Mouse (Mus musculus): ENCODE results near the gene Hist1h3a.
A peak's percentile ranks its signal among the peaks of the same experiment; 100 is the strongest.
"Not testable (repeated sequence)": the region's sequence is repeated elsewhere in the genome, so short reads cannot be mapped to it uniquely, and the experiment has no call there.

Gene Hist1h3a

DNA sequence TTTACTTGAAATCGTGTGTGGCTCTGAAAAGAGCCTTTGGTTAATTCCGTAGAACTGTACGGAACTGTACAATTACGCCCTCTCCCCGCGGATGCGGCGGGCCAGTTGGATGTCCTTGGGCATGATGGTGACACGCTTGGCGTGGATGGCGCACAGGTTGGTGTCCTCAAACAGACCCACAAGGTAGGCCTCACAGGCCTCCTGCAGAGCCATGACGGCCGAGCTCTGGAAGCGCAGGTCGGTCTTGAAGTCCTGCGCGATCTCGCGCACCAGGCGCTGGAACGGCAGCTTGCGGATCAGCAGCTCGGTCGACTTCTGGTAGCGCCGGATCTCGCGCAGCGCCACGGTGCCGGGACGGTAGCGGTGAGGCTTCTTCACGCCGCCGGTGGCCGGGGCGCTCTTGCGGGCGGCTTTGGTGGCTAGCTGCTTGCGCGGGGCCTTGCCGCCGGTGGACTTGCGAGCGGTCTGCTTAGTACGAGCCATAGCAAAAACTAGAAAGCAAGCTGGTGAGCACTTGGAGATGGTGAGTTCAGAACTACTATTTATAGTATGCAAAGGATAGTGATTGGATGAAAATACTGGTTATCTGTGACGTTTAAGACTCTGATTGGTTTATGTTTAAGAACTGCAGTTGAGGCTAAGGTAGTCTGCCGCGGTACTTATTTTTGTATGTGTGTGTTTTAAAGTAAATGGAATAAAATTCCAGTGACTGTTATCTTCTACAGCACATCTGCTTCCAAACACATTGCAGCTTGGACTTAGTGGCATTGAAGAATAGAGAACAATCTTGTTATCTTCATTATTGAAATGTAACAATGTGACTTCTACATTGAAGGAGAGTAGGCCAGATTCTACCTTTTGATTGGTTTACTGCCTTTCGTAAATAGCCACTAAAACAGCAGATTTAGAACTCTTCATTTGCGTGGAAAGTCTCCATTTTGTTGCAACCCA lies at the start of gene Hist1h3a:
Hist1h3a (minus strand) TSS at position 516 of the 951 bp plus-strand sequence.
- DNase-seq, result peak; percentile 87

- no peak for DNase-seq
These were observed 44.4 kb upstream of the Hist1h3a start, which contains the start of gene Slc17a2 for GRCm38 (mm10) chr13:23806422-23807052. Slc17a2 (plus strand) TSS chr13:23806993.

GRCm38 (mm10) chr13:23804532-23804931 lies 42.3 kb upstream of the Hist1h3a start:
- DNase-seq, result no peak

- DNase-seq, result no peak
These were observed 37.2 kb upstream of the Hist1h3a start for GRCm38 (mm10) chr13:23799405-23799804.

DNA sequence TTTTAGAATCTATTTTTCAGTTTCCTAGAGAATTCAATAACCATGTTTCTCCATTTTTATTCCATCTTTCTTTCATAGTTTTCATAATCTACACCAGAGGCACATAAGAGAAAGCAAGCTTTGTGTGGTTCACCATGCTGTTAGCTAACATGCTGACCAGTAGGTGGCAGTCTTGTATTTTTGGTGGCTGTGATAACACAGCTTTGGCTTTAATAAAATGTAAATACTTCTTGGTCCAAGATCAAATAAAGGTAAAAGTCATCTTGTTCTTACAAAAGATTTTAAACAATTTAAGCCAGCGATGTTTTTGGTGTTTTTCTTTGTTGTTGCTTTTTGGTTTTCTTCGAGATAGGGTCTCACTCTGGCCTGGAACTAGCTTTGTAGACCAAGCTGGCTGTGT lies 30.3 kb upstream of the Hist1h3a start:
- peak; percentile 82 for DNase-seq

DNA sequence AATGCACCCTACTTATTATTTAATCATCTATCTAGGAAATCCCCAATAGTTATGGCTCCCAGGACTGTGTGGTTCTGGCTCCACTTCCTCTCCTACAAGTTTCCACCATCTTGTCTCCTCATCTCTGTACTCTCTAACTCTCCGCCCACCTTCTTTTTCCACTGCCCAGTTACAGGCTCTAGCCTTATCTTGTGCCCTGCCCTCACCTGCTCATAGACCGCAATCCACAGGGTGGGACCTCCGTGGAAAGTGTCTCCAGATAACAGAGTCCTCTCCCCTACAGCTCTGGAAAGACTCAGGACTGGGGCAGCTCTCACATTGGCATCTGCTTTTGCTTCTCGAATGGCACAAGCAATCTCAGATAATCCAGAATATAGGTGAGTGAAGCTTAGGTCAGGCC lies 16.8 kb upstream of the Hist1h3a start:
- no peak for DNase-seq

GRCm38 (mm10) chr13:23778339-23778738 lies 16.2 kb upstream of the Hist1h3a start:
- no peak for DNase-seq

- DNase-seq, result peak; percentile 85
These were observed 10.6 kb upstream of the Hist1h3a start for GRCm38 (mm10) chr13:23772561-23773313.

DNA sequence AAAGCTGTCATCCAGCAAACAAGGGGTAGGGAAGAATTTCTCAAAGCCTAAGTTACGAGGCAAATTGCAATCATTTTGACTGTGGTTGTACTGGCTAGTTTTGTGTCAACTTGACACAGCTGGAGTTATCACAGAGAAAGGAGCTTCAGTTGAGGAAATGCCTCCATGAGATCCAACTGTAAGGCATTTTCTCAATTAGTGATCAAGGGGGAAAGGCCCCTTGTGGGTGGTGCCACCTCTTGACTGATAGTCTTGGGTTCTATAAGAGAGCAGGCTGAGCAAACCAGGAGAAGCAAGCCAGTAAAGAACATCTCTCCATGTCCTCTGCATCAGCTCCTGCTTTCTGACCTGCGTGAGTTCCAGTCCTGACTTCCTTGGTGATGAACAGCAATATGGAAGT lies 7.4 kb upstream of the Hist1h3a start, which contains the start of gene Trim38:
Trim38 (plus strand) TSS at position 301 of the 400 bp plus-strand sequence.
- DNase-seq, result not testable (repeated sequence)

DNA sequence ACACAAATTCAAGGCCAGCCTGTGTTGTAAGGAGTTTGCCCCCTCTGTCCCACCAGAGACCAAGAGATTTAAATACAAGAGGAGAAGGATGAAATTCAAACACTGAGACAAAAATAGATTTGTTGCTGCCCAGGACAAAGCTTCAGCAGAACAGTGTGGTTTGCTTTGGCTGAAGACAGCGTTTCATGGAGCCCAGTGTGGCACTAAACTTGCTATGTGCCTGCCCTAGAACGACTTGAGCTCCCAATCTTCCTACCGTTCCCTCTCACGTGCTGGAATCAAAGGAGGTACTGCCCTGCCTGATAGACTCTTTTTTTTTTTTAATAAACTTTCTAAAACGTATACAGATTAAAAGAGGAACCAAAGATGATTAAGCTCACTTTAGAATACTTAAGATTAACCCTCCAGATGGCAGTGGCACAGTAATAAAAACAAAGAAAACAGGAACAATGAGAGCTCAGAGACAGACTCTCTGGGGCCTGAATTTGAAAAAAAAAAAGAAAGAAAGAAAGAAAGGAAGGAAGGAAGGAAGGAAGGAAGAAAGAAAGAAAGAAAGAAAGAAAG lies 6.7 kb upstream of the Hist1h3a start:
- no peak for DNase-seq

DNA sequence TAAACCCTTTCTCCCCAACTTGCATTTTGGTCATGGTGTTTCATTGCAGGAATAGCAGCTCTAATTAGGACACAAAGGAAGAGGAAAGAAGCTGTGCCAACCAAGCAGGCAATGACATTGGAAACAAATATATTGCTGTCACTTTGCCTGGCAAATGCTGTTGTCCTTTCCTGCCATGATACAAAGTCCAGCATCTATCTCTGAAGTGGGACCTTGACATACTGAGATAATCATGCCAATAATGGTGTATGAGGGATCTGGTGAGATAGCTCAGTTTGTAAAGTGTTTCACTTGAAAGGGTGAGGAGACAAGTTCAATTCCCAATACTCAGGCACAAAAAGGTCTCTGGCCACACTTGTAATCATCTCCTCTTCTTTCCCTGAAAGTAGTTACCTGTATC lies 4.6 kb upstream of the Hist1h3a start:
- no peak for DNase-seq

DNA sequence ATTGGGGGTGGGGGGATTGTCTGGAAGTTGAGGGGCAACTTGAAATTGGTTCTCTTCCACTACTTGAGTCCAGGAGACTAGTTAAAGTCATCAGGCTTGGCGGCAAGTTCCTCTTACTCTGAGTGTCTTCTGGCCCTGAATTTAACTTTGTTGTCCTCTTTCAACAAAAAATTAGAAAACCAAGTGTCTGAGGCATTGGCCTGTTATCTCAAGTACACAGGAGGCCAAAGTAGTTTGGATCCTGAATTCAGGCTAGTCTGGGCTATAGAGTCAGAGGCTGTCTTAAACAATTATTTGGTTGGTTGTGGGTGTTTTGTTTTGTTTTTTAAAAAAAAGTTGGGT lies 3.0 kb upstream of the Hist1h3a start:
- DNase-seq, result no peak

DNA sequence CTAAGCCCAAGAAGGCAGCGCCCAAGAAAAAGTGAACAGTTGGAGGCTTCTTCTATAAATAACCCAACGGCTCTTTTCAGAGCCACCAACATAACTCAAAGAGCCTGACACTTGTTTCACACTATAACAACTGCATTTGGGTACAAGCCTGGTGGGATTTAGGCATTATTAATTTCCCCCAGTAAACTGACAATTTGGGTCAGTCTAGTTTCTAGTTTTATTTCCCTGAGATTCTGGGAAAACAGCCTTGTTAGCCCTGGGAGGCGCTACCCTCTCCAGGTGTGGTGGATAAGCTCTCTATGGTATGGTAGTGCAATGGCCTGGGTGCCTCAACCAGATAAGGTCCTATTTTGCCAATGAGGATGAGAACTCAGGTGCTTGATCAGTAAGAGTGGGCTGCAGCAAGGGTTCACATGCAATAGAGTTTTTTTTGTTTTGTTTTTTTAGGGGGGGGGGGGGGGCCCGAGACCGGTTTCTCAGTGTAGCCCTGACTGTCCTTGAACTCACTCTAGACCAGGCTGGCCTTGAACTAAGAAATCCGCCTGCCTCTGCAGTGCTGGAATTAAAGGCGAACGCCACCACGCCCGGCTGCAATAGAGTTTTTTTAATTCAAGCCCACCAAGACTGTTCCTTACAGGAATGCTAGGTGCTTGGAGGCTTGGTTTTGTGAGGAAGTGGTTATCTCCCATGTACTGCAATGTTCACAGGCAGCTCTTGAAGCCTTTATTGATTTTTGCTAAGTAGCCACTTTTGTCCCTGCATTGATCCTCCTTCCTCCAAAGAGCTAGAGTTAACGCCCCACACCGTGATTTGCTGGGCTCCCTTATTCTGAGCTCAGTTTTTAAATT lies 2.4 kb upstream of the Hist1h3a start:
- peak; percentile 37 for DNase-seq

GRCm38 (mm10) chr13:23763586-23764323 lies 1.6 kb upstream of the Hist1h3a start, which contains the start of gene Hist1h1a:
Hist1h1a (plus strand) TSS chr13:23763666.
- peak; percentile 96 for DNase-seq

GRCm38 (mm10) chr13:23763242-23763585 lies 1.0 kb upstream of the Hist1h3a start:
- no peak for DNase-seq

GRCm38 (mm10) chr13:23760972-23761864 lies 968 bp downstream of the Hist1h3a start, which contains the start of gene Hist1h4a:
Hist1h4a (minus strand) TSS chr13:23761230.
- DNase-seq, result peak; percentile 98

GRCm38 (mm10) chr13:23760240-23760971 lies 1.8 kb downstream of the Hist1h3a start:
- peak; percentile 74 for DNase-seq

- DNase-seq, result no peak
These were observed 2.3 kb downstream of the Hist1h3a start for GRCm38 (mm10) chr13:23759916-23760239.

DNA sequence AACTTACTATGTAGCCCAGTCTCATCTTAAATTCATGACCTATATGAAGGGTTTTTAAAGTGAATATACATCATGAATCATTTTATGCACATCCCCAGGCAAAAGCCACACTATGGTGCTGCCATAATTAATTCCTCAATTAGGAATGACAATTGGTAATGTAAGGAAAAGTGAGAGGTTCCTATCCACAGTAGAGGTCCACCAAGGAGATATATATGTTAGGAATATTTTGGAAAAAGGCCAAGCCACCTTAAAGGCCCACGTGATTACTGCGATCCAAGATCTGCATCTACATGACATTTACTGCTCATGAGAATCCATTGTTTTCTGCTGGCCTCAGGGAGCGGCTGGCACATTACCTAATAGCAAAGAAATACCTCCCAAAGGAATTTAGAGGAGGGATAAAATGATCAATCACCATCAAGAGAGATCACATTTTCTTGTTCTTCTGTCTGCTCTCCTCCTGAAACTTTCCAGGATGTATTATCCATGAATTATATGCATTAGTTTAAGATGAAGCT lies 2.9 kb downstream of the Hist1h3a start:
- no peak for DNase-seq

Data from embryo, embryonic 11 days (tissue).